8 mouse cellular contexts compared by ENCODE assay signal in the genomic region with DNA sequence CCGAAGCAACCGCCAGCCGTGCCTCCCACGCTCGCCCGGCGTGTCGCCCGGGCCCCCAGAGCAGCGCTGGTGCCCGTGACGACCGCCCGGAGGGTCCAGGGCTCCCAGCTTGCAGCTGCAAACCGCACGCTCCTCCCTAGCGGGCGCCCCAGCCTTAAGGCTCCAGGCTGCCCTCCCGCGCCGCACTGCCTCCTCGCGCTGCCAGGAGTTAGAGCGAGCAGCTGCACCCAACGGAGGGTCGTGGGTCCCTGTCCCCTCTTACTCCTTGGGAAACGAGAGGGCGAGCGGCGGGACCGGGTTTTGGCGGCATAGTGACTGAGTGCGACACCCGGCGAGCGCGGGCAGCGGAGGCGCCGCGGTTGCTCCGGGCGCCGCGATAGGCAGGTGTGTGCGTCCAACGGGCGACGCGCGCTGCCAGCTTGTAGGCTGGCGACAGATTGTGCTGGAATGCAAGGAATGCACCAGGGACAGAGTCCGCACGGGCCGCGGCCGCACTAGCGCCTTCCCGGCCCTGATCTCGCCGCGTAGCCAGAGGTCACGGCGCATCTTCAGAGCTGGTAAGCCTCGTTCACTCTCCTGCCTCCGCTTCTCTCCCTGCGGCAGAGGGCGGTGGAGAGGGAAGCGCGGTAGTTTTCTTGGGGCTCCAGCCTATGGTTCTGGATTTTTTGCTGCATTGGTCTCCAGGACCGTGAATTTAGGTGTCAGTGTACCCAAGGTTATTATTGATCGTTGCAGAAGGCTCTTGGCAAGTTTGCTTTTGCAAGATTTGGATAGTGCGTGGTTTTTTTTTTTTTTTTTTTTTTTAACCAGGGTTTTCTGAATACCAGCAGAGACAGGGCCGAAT. TPM values are rescaled to one million over a fixed set of nuclear protein-coding genes. Genes with fewer than 3 reads are reported as not detected.
DNase-seq lines count a peak whose midpoint lies in the region; ATAC-seq lines count a peak whose summit lies in the region.

No protein-coding gene starts in this region.

- peak overlapping the region; percentile 92 for H3K4me3 ChIP-seq in forebrain, embryonic 14.5 days (ENCODE audit: low read depth, low read length)
- peak overlapping the region; percentile 71 for H3K4me3 ChIP-seq in liver, embryonic 16.5 days (ENCODE audit: low read depth, low read length)
- peak overlapping the region; percentile 86 for H3K4me3 ChIP-seq in neural tube, embryonic 12.5 days

- intact Hi-C loops in heart, postnatal 14 days (cut with DNase I) = loop anchor here (1.0 to 5.0 kb wide), 5 partner anchors 126 to 459 kb away; no protein-coding TSS in a partner anchor

- H3K27ac ChIP-seq in forebrain, embryonic 14.5 days (ENCODE audit: low read depth, low read length) = peak overlapping the region; percentile 88
- peak overlapping the region; percentile 73 for H3K27ac ChIP-seq in liver, embryonic 16.5 days (ENCODE audit: low read length)
- H3K27ac ChIP-seq in neural tube, embryonic 12.5 days = peak overlapping the region; percentile 81

- peak; percentile 33 to 40 for DNase-seq in CD8-positive naive resting alpha-beta T cell, adult 2 months (ENCODE audit: low read depth in 2 of 2, low spot score in 2 of 2)
- DNase-seq in c-Kit-positive CD71-positive TER-119-positive erythroid progenitor cells, embryonic 14.5 days (ENCODE audit: low spot score) = peak; percentile 38
- DNase-seq in forebrain, embryonic 14.5 days (ENCODE audit: low spot score) = peak; percentile 79
- peak; percentile 73 to 80 for DNase-seq in heart, postnatal 14 days
- peak; percentile 75 for DNase-seq in layer of hippocampus, adult 11-12 months (ENCODE audit: low spot score)
- DNase-seq in telencephalon, adult 2 months (ENCODE audit: low read depth, low spot score) = peak; percentile 47

- no peaks in the 10 kb centered on the region for H3K36me3 ChIP-seq in forebrain, embryonic 14.5 days (ENCODE audit: control insufficient read depth, insufficient read depth, low read length)
- H3K36me3 ChIP-seq in liver, embryonic 16.5 days (ENCODE audit: control insufficient read depth, insufficient read depth) = no peaks in the 10 kb centered on the region
- H3K36me3 ChIP-seq in neural tube, embryonic 12.5 days = no peaks in the 10 kb centered on the region

- peak overlapping the region; percentile 82 for H3K9ac ChIP-seq in forebrain, embryonic 14.5 days (ENCODE audit: low read length)
- H3K9ac ChIP-seq in liver, embryonic 16.5 days (ENCODE audit: low read depth, low read length) = peak overlapping the region; percentile 71
- peak overlapping the region; percentile 83 for H3K9ac ChIP-seq in neural tube, embryonic 12.5 days

- WGBS in forebrain, embryonic 14.5 days = 1% methylated on average over 65 of the region's 74 CpGs
- under 1% methylated on average over 73 of the region's 74 CpGs for WGBS in liver, embryonic 16.5 days (ENCODE audit: insufficient replicate concordance)
- under 1% methylated on average over 74 of the region's 74 CpGs for WGBS in neural tube, embryonic 12.5 days

- H3K9me3 ChIP-seq in forebrain, embryonic 14.5 days (replicated peaks; ENCODE audit: control insufficient read depth, low read length) = no peaks in the 10 kb centered on the region
- H3K9me3 ChIP-seq in liver, embryonic 16.5 days (replicated peaks; ENCODE audit: control insufficient read depth, low read length) = no peaks in the 10 kb centered on the region
- no peaks in the 10 kb centered on the region for H3K9me3 ChIP-seq in neural tube, embryonic 12.5 days

- peak overlapping the region; percentile 81 for H3K4me2 ChIP-seq in forebrain, embryonic 14.5 days (ENCODE audit: low read length)
- peak overlapping the region; percentile 77 for H3K4me2 ChIP-seq in liver, embryonic 16.5 days (ENCODE audit: low read depth, low read length)
- peak overlapping the region; percentile 77 for H3K4me2 ChIP-seq in neural tube, embryonic 12.5 days (replicated peaks)

- H3K27me3 ChIP-seq in forebrain, embryonic 14.5 days (replicated peaks; ENCODE audit: control insufficient read depth, insufficient read depth, low read length) = no peaks in the 10 kb centered on the region
- H3K27me3 ChIP-seq in liver, embryonic 16.5 days (ENCODE audit: control insufficient read depth, insufficient read depth, low read depth, low read length) = peaks cover 3% of the 10 kb centered on the region
- no peaks in the 10 kb centered on the region for H3K27me3 ChIP-seq in neural tube, embryonic 12.5 days (replicated peaks)

- peaks cover 17% of the 10 kb centered on the region for H3K4me1 ChIP-seq in forebrain, embryonic 14.5 days (ENCODE audit: control insufficient read depth, insufficient read depth, low read length)
- H3K4me1 ChIP-seq in liver, embryonic 16.5 days (ENCODE audit: control insufficient read depth, low read depth, low read length) = peaks cover 4% of the 10 kb centered on the region
- H3K4me1 ChIP-seq in neural tube, embryonic 12.5 days = peaks cover 8% of the 10 kb centered on the region; the same call in 1 of the 2 replicates

- ATAC-seq in forebrain, embryonic 14.5 days = peak; percentile 70
- peak; percentile 41 for ATAC-seq in liver, embryonic 16.5 days (ENCODE audit: low read depth)
- peak; percentile 76 for ATAC-seq in neural tube, embryonic 12.5 days (ENCODE audit: low FRiP score, low read depth)

RNA-seq across cellular contexts. Expression of a gene that starts 1.0 kb away (rescaled TPM):
- 24.6 and 25.7 TPM in 2 replicates for polyA plus RNA-seq in forebrain, embryonic 14.5 days (2014; fragmentation: Nextera tagmentation; extraction: Ambion mirVana)
- total RNA-seq in heart, postnatal 14 days (2021) = 100 to 1,000 TPM; 160 to 162 TPM
- 4.7 and 6.1 TPM in 2 replicates for polyA plus RNA-seq in liver, embryonic 16.5 days (2015; fragmentation: Nextera tagmentation; extraction: Ambion mirVana)
- 12.2 and 13.4 TPM in 2 replicates for polyA plus RNA-seq in neural tube, embryonic 12.5 days (2016; fragmentation: Nextera tagmentation; extraction: Ambion mirVana)

RNA-seq across cellular contexts. Expression of a gene that starts 1.2 kb away (rescaled TPM):
- polyA plus RNA-seq in forebrain, embryonic 14.5 days (2014; fragmentation: Nextera tagmentation; extraction: Ambion mirVana) = 1.8 and 2.5 TPM in 2 replicates
- 1 to 10 TPM in 1 of 2 experiments, under 1 TPM in 1; 0.93 to 1.2 TPM for total RNA-seq in heart, postnatal 14 days (2021)
- 0.50 and 0.70 TPM in 2 replicates for polyA plus RNA-seq in liver, embryonic 16.5 days (2015; fragmentation: Nextera tagmentation; extraction: Ambion mirVana)
- polyA plus RNA-seq in neural tube, embryonic 12.5 days (2016; fragmentation: Nextera tagmentation; extraction: Ambion mirVana) = 1.4 and 1.7 TPM in 2 replicates

Comparison
In these comparisons a context has a peak if more than half of its experiments do, and no peak if none do; other contexts are left out.
1. Peak in every context shown above with its lines: DNase-seq, ATAC-seq, H3K4me3 ChIP-seq and H3K27ac ChIP-seq.